Mouse (Mus musculus) frontal cortex, postnatal 14 days (tissue): ENCODE results near the gene Ccdc162.

Experiments used
- DNase-seq, 2 experiments: peaks; one replicate each; pipeline ENCODE4 v3.0.0; 2022; ENCODE audit warnings: low spot score in 2 of 2

The Ccdc162 gene

GRCm38 (mm10) chr10:41635276-41636033 lies 81.0 kb downstream of the Ccdc162 start:
- no peak for DNase-seq

- DNase-seq: no peak
These were observed 82.6 kb downstream of the Ccdc162 start for GRCm38 (mm10) chr10:41633801-41634200.

GRCm38 (mm10) chr10:41632062-41632461 lies 84.4 kb downstream of the Ccdc162 start:
- no peak for DNase-seq

GRCm38 (mm10) chr10:41626996-41627395 lies 89.4 kb downstream of the Ccdc162 start:
- no peak for DNase-seq

- no peak for DNase-seq
These were observed 96.4 kb downstream of the Ccdc162 start for GRCm38 (mm10) chr10:41619988-41620387.

- no peak for DNase-seq
These were observed 100.9 kb downstream of the Ccdc162 start for GRCm38 (mm10) chr10:41615487-41615886.

GRCm38 (mm10) chr10:41611941-41612340 lies 104.5 kb downstream of the Ccdc162 start:
- DNase-seq: no peak

GRCm38 (mm10) chr10:41609475-41609874 lies 107.0 kb downstream of the Ccdc162 start:
- DNase-seq: no peak

GRCm38 (mm10) chr10:41608485-41608884 lies 107.9 kb downstream of the Ccdc162 start:
- no peak for DNase-seq

GRCm38 (mm10) chr10:41602667-41603066 lies 113.8 kb downstream of the Ccdc162 start:
- no peak for DNase-seq

GRCm38 (mm10) chr10:41601898-41602545 lies 114.4 kb downstream of the Ccdc162 start:
- DNase-seq: no peak

- DNase-seq: no peak
These were observed 115.1 kb downstream of the Ccdc162 start for GRCm38 (mm10) chr10:41601302-41601701.

GRCm38 (mm10) chr10:41599051-41599450 lies 117.4 kb downstream of the Ccdc162 start:
- no peak for DNase-seq

GRCm38 (mm10) chr10:41598221-41598620 lies 118.2 kb downstream of the Ccdc162 start:
- no peak for DNase-seq

- DNase-seq: no peak
These were observed 120.9 kb downstream of the Ccdc162 start for GRCm38 (mm10) chr10:41595550-41595949.

GRCm38 (mm10) chr10:41594957-41595356 lies 121.5 kb downstream of the Ccdc162 start:
- no peak for DNase-seq

- no peak for DNase-seq
These were observed 122.0 kb downstream of the Ccdc162 start for GRCm38 (mm10) chr10:41594433-41594832.

- DNase-seq: no peak
These were observed 127.8 kb downstream of the Ccdc162 start for GRCm38 (mm10) chr10:41588616-41589015.

- DNase-seq: no peak
These were observed 129.2 kb downstream of the Ccdc162 start for GRCm38 (mm10) chr10:41586947-41587852.

- DNase-seq: no peak
These were observed 133.1 kb downstream of the Ccdc162 start for GRCm38 (mm10) chr10:41583383-41583782.

GRCm38 (mm10) chr10:41582901-41583361 lies 133.5 kb downstream of the Ccdc162 start:
- DNase-seq: no peak

GRCm38 (mm10) chr10:41580441-41580840 lies 136.0 kb downstream of the Ccdc162 start:
- DNase-seq: no peak
